8 mouse cellular contexts compared by ENCODE assay signal in the genomic region with DNA sequence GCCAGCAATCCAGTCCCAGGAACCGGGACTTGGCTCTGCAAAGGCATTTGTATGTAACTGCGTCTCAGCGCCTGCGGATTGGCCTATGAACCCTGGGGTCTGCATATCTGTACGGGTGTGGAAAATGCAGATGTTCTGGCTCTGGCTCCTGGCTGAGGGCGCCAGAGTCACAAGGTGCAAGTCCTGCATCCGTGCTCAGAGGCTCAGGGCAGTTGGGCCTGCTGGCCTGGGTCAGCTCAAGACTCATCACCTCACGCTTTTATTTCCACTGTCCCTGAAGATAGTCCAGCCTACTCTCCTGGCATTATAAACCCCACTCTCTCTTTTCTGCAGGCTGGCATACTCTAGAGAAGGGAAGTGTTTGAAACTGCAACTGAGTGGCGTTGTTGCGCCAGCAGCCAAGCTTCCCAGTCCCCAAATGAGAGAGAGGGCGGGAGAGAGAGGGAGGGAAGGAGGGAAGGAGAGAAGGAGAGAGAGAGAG. TPM values are rescaled to one million over a fixed set of nuclear protein-coding genes. Genes with fewer than 3 reads are reported as not detected.
DNase-seq lines count a peak whose midpoint lies in the region; ATAC-seq and TF ChIP-seq lines count a peak whose summit lies in the region.

No protein-coding gene starts in this region.

- no peaks in the 10 kb centered on the region for H3K9me3 ChIP-seq in lung, embryonic 15.5 days
- H3K9me3 ChIP-seq in heart, embryonic 11.5 days (replicated peaks; ENCODE audit: control insufficient read depth, low read length) = no peaks in the 10 kb centered on the region
- no peaks in the 10 kb centered on the region for H3K9me3 ChIP-seq in kidney, embryonic 16.5 days (ENCODE audit: low read length)
- H3K9me3 ChIP-seq in liver, embryonic 14.5 days (ENCODE audit: control insufficient read depth, low read length) = no peaks in the 10 kb centered on the region
- H3K9me3 ChIP-seq in stomach, embryonic 15.5 days = no peaks in the 10 kb centered on the region

- TF ChIP-seq EP300 in liver, embryonic 14.5 days (IDR thresholded peaks at IDR 0.05; ENCODE audit: low read depth) = no peak

- under 1% methylated on average over 10 of the region's 11 CpGs for whole genome bisulfite sequencing in lung, embryonic 15.5 days
- WGBS in heart, embryonic 11.5 days (ENCODE audit: insufficient replicate concordance) = under 1% methylated on average over 11 of the region's 11 CpGs
- WGBS in kidney, embryonic 16.5 days = under 1% methylated on average over 10 of the region's 11 CpGs
- 2% methylated on average over 11 of the region's 11 CpGs for WGBS in liver, embryonic 14.5 days (ENCODE audit: insufficient replicate concordance)
- 5% methylated on average over 10 of the region's 11 CpGs for WGBS in stomach, embryonic 15.5 days

- no peak for DNase-seq in lung, postnatal 10 days
- no peak for DNase-seq in liver, embryonic 14.5 days (ENCODE audit: low read depth in 3 of 3, low spot score in 3 of 3)
- no peak for DNase-seq in c-Kit-positive CD71-positive TER-119-positive erythroid progenitor cells, embryonic 14.5 days (ENCODE audit: low spot score)

- no peak overlapping the region for H3K27ac ChIP-seq in lung, embryonic 15.5 days
- no peak overlapping the region for H3K27ac ChIP-seq in heart, embryonic 11.5 days (ENCODE audit: low read depth, low read length)
- H3K27ac ChIP-seq in kidney, embryonic 16.5 days (ENCODE audit: low read length) = no peak overlapping the region
- H3K27ac ChIP-seq in liver, embryonic 14.5 days = no peak overlapping the region
- no peak overlapping the region for H3K27ac ChIP-seq in stomach, embryonic 15.5 days

- peaks cover 76% of the 10 kb centered on the region for H3K27me3 ChIP-seq in lung, embryonic 15.5 days
- H3K27me3 ChIP-seq in heart, embryonic 11.5 days (ENCODE audit: control insufficient read depth, insufficient read depth, low read length) = peaks cover 59% of the 10 kb centered on the region
- peaks cover 57% of the 10 kb centered on the region for H3K27me3 ChIP-seq in kidney, embryonic 16.5 days (ENCODE audit: insufficient read depth, low read length)
- peaks cover 89% of the 10 kb centered on the region for H3K27me3 ChIP-seq in liver, embryonic 14.5 days (ENCODE audit: control insufficient read depth, insufficient read depth, low read length)
- peaks cover 39% of the 10 kb centered on the region for H3K27me3 ChIP-seq in stomach, embryonic 15.5 days (replicated peaks)

- peaks cover 33% of the 10 kb centered on the region for H3K4me1 ChIP-seq in lung, embryonic 15.5 days
- peaks cover 5% of the 10 kb centered on the region for H3K4me1 ChIP-seq in heart, embryonic 11.5 days (ENCODE audit: control insufficient read depth, insufficient read depth, low read length)
- peaks cover 36% of the 10 kb centered on the region for H3K4me1 ChIP-seq in kidney, embryonic 16.5 days (ENCODE audit: insufficient read depth, low read length)
- no peaks in the 10 kb centered on the region for H3K4me1 ChIP-seq in liver, embryonic 14.5 days (replicated peaks; ENCODE audit: control insufficient read depth in 2 of 2, insufficient read depth in 2 of 2, low read length in 1 of 2)
- H3K4me1 ChIP-seq in stomach, embryonic 15.5 days = peaks cover 29% of the 10 kb centered on the region

- peak overlapping the region; percentile 74 for H3K4me3 ChIP-seq in lung, embryonic 15.5 days
- H3K4me3 ChIP-seq in heart, embryonic 11.5 days (ENCODE audit: low read depth, low read length) = peak overlapping the region; percentile 82
- H3K4me3 ChIP-seq in kidney, embryonic 16.5 days (ENCODE audit: low read length) = peak overlapping the region; percentile 70
- H3K4me3 ChIP-seq in liver, embryonic 14.5 days (ENCODE audit: insufficient read depth in 1 of 2, low read depth in 2 of 2, low read length in 2 of 2) = peak overlapping the region in 1 of 2 experiments; percentile 6; a peak in 1 of 4 replicates
- H3K4me3 ChIP-seq in stomach, embryonic 15.5 days (replicated peaks) = peak overlapping the region; percentile 71

- TF ChIP-seq CTCF in liver, embryonic 14.5 days (IDR thresholded peaks at IDR 0.05; ENCODE audit: low read depth) = no peak

- no peaks in the 10 kb centered on the region for H3K36me3 ChIP-seq in lung, embryonic 15.5 days
- H3K36me3 ChIP-seq in heart, embryonic 11.5 days (ENCODE audit: control insufficient read depth, insufficient read depth, low read length) = no peaks in the 10 kb centered on the region
- no peaks in the 10 kb centered on the region for H3K36me3 ChIP-seq in kidney, embryonic 16.5 days (ENCODE audit: insufficient read depth, low read length)
- H3K36me3 ChIP-seq in liver, embryonic 14.5 days (replicated peaks; ENCODE audit: control insufficient read depth, insufficient read depth, low read depth) = no peaks in the 10 kb centered on the region
- no peaks in the 10 kb centered on the region for H3K36me3 ChIP-seq in stomach, embryonic 15.5 days

- peak; percentile 36 for ATAC-seq in lung, embryonic 15.5 days (ENCODE audit: borderline replicate concordance, extremely low read depth, low FRiP score, low TSS enrichment)
- peak; percentile 31; the same call in 1 of the 2 replicates for ATAC-seq in common myeloid progenitor, adult 5-6 weeks (replicated peaks; ENCODE audit: low read depth, poor library complexity, severe bottlenecking)
- ATAC-seq in heart, embryonic 11.5 days (replicated peaks; ENCODE audit: insufficient number of reproducible peaks, low FRiP score, low TSS enrichment) = no peak; the same call in 1 of the 2 replicates
- peak; percentile 41; the same call in 1 of the 2 replicates for ATAC-seq in kidney, embryonic 16.5 days (ENCODE audit: low FRiP score, low TSS enrichment)
- no peak for ATAC-seq in liver, embryonic 14.5 days (ENCODE audit: insufficient read depth)
- peak; percentile 54; the same call in 1 of the 2 replicates for ATAC-seq in stomach, embryonic 15.5 days (ENCODE audit: insufficient read depth, low FRiP score, low read depth)

- H3K9ac ChIP-seq in lung, embryonic 15.5 days = no peak overlapping the region
- no peak overlapping the region for H3K9ac ChIP-seq in heart, embryonic 11.5 days (ENCODE audit: low read depth, low read length)
- H3K9ac ChIP-seq in kidney, embryonic 16.5 days (replicated peaks; ENCODE audit: low read length) = peak overlapping the region; percentile 38; the same call in 1 of the 2 replicates
- H3K9ac ChIP-seq in liver, embryonic 14.5 days (replicated peaks) = no peak overlapping the region
- H3K9ac ChIP-seq in stomach, embryonic 15.5 days = no peak overlapping the region

- H3K4me2 ChIP-seq in lung, embryonic 15.5 days = peak overlapping the region; percentile 98
- peak overlapping the region; percentile 92 for H3K4me2 ChIP-seq in heart, embryonic 11.5 days
- peak overlapping the region; percentile 94 for H3K4me2 ChIP-seq in kidney, embryonic 16.5 days (replicated peaks; ENCODE audit: low read depth, low read length)
- H3K4me2 ChIP-seq in liver, embryonic 14.5 days (ENCODE audit: low read depth) = peak overlapping the region; percentile 15; the same call in 1 of the 2 replicates
- peak overlapping the region; percentile 93 for H3K4me2 ChIP-seq in stomach, embryonic 15.5 days

RNA-seq across cellular contexts. Expression of a gene that starts 3.3 kb away (rescaled TPM):
- 0.48 and 0.59 TPM in 2 replicates for polyA plus RNA-seq in lung, embryonic 15.5 days (2015; fragmentation: Nextera tagmentation; extraction: Ambion mirVana)
- total RNA-seq in common myeloid progenitor, adult 5-6 weeks (2017) = not detected in 2 replicates
- polyA plus RNA-seq in heart, embryonic 11.5 days (2014; fragmentation: Nextera tagmentation; extraction: Ambion mirVana) = 0.77 and 1.3 TPM in 2 replicates
- 0.92 and 2.1 TPM in 2 replicates for polyA plus RNA-seq in kidney, embryonic 16.5 days (2015; fragmentation: Nextera tagmentation; extraction: Ambion mirVana)
- 0.03 and 0.08 TPM in 2 replicates for polyA plus RNA-seq in liver, embryonic 14.5 days (2012; rRNA removed)
- polyA plus RNA-seq in liver, embryonic 14.5 days (2014; fragmentation: Nextera tagmentation; extraction: Ambion mirVana) = 0.09 and 0.10 TPM in 2 replicates
- polyA plus RNA-seq in stomach, embryonic 15.5 days (2015; fragmentation: Nextera tagmentation; extraction: Ambion mirVana) = 3.0 and 3.1 TPM in 2 replicates

Comparison
In these comparisons a context has a peak if more than half of its experiments do, and no peak if none do; other contexts are left out.
1. ATAC-seq: peak in lung, embryonic 15.5 days (single experiment), common myeloid progenitor, adult 5-6 weeks (single experiment), kidney, embryonic 16.5 days (single experiment) and stomach, embryonic 15.5 days (single experiment); none in heart, embryonic 11.5 days (single experiment) and liver, embryonic 14.5 days (single experiment).
2. H3K4me2 ChIP-seq: peak in every context shown above with its lines; median percentile 98 in lung, embryonic 15.5 days; 94 in kidney, embryonic 16.5 days; 93 in stomach, embryonic 15.5 days; 92 in heart, embryonic 11.5 days; 15 in liver, embryonic 14.5 days.